Mouse (Mus musculus) cerebellum, adult 2 months (tissue): ENCODE measurements at regions not wholly inside any gene's neighbourhood (a gene's known extent, or its start where the extent isn't known, plus 50 kb on each side); places are given as distances from the start of the nearest gene placed in this dataset.

Experiments used
- CTCF ChIP-seq: fragments of 200-500 bp; IDR thresholded peaks from 2 replicates; pipeline ENCODE4 v1.5.1; 2011; ENCODE audit warnings: low read depth, mild to moderate bottlenecking, control low read depth, low read length, moderate library complexity, borderline replicate concordance; ENCODE audit not compliant: insufficient read depth
- POLR2A ChIP-seq: fragments of 200-500 bp; IDR thresholded peaks from 2 replicates; pipeline ENCODE4 v1.6.1; 2011; ENCODE audit warnings: low read length, control low read depth, borderline replicate concordance; ENCODE audit not compliant: insufficient read depth

DNA sequence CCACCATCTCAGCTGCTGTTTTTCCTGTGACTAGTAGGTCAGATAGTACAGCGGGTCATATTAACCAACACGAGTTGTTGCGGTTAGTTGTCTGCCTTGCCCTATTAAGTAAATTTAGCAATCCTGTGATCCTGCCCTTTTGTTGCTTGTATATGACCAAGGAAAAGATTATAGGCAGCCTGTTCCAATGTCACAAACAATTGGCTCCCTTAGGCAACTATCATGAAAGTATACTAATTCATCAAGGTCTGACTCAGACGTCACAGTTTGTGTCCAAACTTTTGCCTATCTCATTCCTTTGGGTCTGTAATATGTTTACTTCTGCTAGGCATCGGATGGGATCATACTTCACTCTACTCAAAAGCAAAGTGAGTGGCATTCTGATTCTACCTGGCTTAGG, 100.4 kb upstream of the Fggy start:
- TF ChIP-seq CTCF (no peak), POLR2A (no peak)
